Mouse (Mus musculus) heart, adult 2 months (tissue): ENCODE results near the gene Tnrc6b. TPM values are rescaled to one million over a fixed set of nuclear protein-coding genes. Genes with fewer than 3 reads are reported as not detected.
A peak's percentile ranks its signal among the peaks of the same experiment; 100 is the strongest.

ENCODE experiments used
- DNase-seq, 2 experiments: peaks; one replicate each; pipeline ENCODE4 v3.0.0; 2021
- H3K27ac ChIP-seq: fragments of 200-600 bp; 2 replicates; pipeline ENCODE4 v1.8.1; 2022
- H3K27me3 ChIP-seq: fragments of 200-500 bp; 2 replicates; pipeline ENCODE4 v1.6.1; 2012; ENCODE audit warnings: mild to moderate bottlenecking, low read length, inconsistent platforms, mixed read lengths; ENCODE audit not compliant: control insufficient read depth, insufficient read depth
- H3K36me3 ChIP-seq: fragments of 200-500 bp; 2 replicates; pipeline ENCODE4 v1.6.1; 2012; ENCODE audit warnings: low read length, inconsistent platforms; ENCODE audit not compliant: control insufficient read depth, insufficient read depth
- H3K4me1 ChIP-seq: fragments of 200-500 bp; 2 replicates; pipeline ENCODE4 v1.6.1; 2011; ENCODE audit warnings: low read length; ENCODE audit not compliant: control insufficient read depth, insufficient read depth
- H3K4me3 ChIP-seq: fragments of 200-600 bp; 2 replicates; pipeline ENCODE4 v1.8.1; 2022
- H3K79me2 ChIP-seq: fragments of 200-500 bp; replicated peaks from 2 replicates; pipeline ENCODE4 v1.6.1; 2012; ENCODE audit warnings: mild to moderate bottlenecking, inconsistent platforms, low read length, moderate library complexity, mixed read lengths; ENCODE audit not compliant: control insufficient read depth, insufficient read depth
- H3K9ac ChIP-seq: fragments of 200-500 bp; 2 replicates; pipeline ENCODE4 v1.6.1; 2012; ENCODE audit warnings: low read depth, mild to moderate bottlenecking, control low read depth, inconsistent platforms, low read length, mixed read lengths
- CTCF ChIP-seq: fragments of 200-600 bp; IDR thresholded peaks from 2 replicates; pipeline ENCODE4 v1.8.1; 2022; ENCODE audit warnings: antibody characterized with exemption, mild to moderate bottlenecking, moderate library complexity
- EP300 ChIP-seq: fragments of 200-500 bp; IDR thresholded peaks from 2 replicates; pipeline ENCODE4 v1.6.1; 2011; ENCODE audit warnings: low read depth, low read length, control low read depth; ENCODE audit not compliant: insufficient read depth
- POLR2A ChIP-seq: fragments of 200-500 bp; IDR thresholded peaks from 2 replicates; pipeline ENCODE4 v1.6.1; 2011; ENCODE audit warnings: mild to moderate bottlenecking, low read depth, low read length, control low read depth; ENCODE audit not compliant: insufficient read depth
- WGBS: fragments of 180-500 bp; shearing (Covaris S2); methylation state at CpG from one replicate; pipeline ENCODE4 v1.1.7; 2018; 5-methylcytosine and 5-hydroxymethylcytosine counted together
- intact Hi-C: fragments of 180-260 bp; cut with DNase I; formaldehyde crosslinking; loops from one replicate; pipeline ENCODE4 v1.15.1; 2025
- polyA plus RNA-seq: library from polyadenylated mRNA; depleted of rRNA; stranded (reverse); fragments of >200 nt; gene quantifications from 2 replicates; pipeline ENCODE4 v1.2.3, GENCODE M21; 2012
- total RNA-seq, 2 experiments: library from RNA; stranded (reverse); gene quantifications; 2 replicates each; pipeline ENCODE4 v1.2.3; 2021

The Tnrc6b gene
- total and polyA plus RNA-seq, 3 experiments = 9.4 to 48.1 (median 43.7) TPM

DNA sequence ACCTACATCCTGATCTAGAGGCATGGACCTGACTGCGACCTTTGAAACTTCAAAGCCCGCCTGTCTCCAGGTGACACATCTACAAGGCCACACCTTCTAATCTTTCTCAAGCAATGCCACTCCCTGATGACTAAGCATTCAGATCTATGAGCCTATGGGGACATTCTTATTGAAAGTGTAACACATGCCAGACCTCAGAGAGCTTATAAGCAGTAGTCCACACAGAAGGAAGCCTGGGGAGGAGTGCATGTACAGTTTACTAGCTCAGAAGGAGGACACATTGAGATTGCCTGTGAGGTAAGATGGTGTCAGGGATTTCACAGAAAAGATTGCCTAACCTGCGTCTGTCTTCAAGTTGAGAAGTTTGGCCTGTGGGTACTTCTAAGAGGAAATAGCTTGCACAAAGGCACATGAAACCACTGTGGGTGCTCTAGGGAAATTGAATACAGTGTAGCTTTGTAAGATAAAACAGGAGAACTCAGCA lies 31.9 kb downstream of the Tnrc6b start:
- peaks cover 15% of the 10 kb centered on the region for H3K36me3 ChIP-seq
- peaks cover 8% of the 10 kb centered on the region; the same call in 1 of the 2 replicates for H3K79me2 ChIP-seq
- H3K4me1 ChIP-seq = peaks cover 16% of the 10 kb centered on the region
- no peak overlapping the region for H3K9ac ChIP-seq
- no peak for TF ChIP-seq POLR2A
- TF ChIP-seq EP300 = no peak
- TF ChIP-seq CTCF = no peak
- no peak overlapping the region for H3K4me3 ChIP-seq
- DNase-seq = no peak
- no peak overlapping the region for H3K27ac ChIP-seq
- 88% methylated on average over 3 of the region's 3 CpGs for WGBS
- no peaks in the 10 kb centered on the region for H3K27me3 ChIP-seq
- intact Hi-C loops = no loop called here

DNA sequence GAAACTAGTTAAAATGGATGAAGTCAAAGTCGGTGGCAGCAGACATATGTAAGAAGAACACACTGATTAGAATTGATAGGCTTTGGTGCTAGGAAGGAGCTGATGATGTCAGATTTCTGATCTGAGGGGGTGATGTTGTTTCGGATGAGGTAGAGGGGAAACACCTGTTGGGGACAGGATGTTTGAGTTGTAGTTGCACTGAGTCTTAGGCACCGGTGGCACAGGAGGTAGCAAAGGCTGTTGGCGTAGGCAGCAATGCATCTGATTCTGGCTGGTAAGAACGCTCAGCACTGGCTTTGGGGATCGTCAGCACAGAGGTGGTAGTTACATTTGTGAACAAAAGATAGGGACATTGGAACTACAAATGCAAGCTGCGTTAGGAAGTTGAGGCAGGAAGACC lies 32.5 kb downstream of the Tnrc6b start:
- no peak for TF ChIP-seq CTCF
- TF ChIP-seq EP300 = no peak
- no peak for TF ChIP-seq POLR2A
- no peak overlapping the region for H3K4me3 ChIP-seq
- H3K9ac ChIP-seq = no peak overlapping the region
- H3K79me2 ChIP-seq = peaks cover 9% of the 10 kb centered on the region; the same call in 1 of the 2 replicates
- H3K4me1 ChIP-seq = peaks cover 16% of the 10 kb centered on the region
- WGBS = 71% methylated on average over 7 of the region's 7 CpGs
- intact Hi-C loops = no loop called here
- H3K27me3 ChIP-seq = no peaks in the 10 kb centered on the region
- H3K36me3 ChIP-seq = peaks cover 15% of the 10 kb centered on the region
- no peak overlapping the region for H3K27ac ChIP-seq
- no peak for DNase-seq

GRCm38 (mm10) chr15:80744667-80745422 lies 33.7 kb downstream of the Tnrc6b start:
- H3K4me3 ChIP-seq = no peak overlapping the region
- H3K36me3 ChIP-seq = peaks cover 8% of the 10 kb centered on the region
- intact Hi-C loops = no loop called here
- no peak overlapping the region for H3K27ac ChIP-seq
- H3K4me1 ChIP-seq = peaks cover 12% of the 10 kb centered on the region
- no peak for DNase-seq
- H3K9ac ChIP-seq = no peak overlapping the region
- peaks cover 12% of the 10 kb centered on the region for H3K79me2 ChIP-seq
- WGBS = 80% methylated on average over 3 of the region's 3 CpGs
- TF ChIP-seq CTCF (no peak), POLR2A (no peak), EP300 (no peak)
- no peaks in the 10 kb centered on the region for H3K27me3 ChIP-seq

DNA sequence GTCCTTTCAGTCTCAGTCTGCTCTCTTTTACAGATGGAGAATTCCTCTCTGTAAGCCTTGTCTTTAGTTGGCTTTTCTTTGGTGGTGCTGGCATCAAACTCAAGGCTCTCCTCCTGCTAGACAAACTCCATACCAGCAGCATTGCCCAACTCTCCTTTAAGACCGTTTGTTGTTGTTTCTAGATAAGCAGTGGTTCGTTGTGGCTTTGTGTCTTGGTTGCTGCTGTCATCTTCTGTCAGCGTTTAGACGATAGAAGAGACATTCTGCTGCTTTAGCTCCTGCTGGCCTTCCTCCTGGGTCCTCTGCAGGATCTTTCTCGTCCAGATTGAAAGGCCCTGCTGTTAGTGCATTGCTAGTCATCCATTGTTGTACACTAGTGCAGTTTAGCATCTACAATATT lies 37.9 kb downstream of the Tnrc6b start:
- no peak for DNase-seq
- Histone ChIP-seq H3K79me2 (peaks cover 4% of the 10 kb centered on the region), H3K27me3 (no peaks in the 10 kb centered on the region), H3K27ac (no peak overlapping the region), H3K4me3 (no peak overlapping the region), H3K9ac (no peak overlapping the region), H3K4me1 (peaks cover 2% of the 10 kb centered on the region; the same call in 1 of the 2 replicates), H3K36me3 (no peaks in the 10 kb centered on the region)
- 38% methylated on average over 5 of the region's 5 CpGs for WGBS
- TF ChIP-seq CTCF (no peak), EP300 (no peak), POLR2A (no peak)
- intact Hi-C loops = no loop called here

GRCm38 (mm10) chr15:80753351-80753750 lies 42.2 kb downstream of the Tnrc6b start:
- intact Hi-C loops = no loop called here
- TF ChIP-seq POLR2A (no peak), EP300 (no peak), CTCF (no peak)
- Histone ChIP-seq H3K4me3 (no peak overlapping the region), H3K27ac (no peak overlapping the region), H3K79me2 (peaks cover 14% of the 10 kb centered on the region), H3K27me3 (no peaks in the 10 kb centered on the region), H3K36me3 (no peaks in the 10 kb centered on the region), H3K4me1 (peaks cover 2% of the 10 kb centered on the region; the same call in 1 of the 2 replicates), H3K9ac (peak overlapping the region; percentile 22; the same call in 1 of the 2 replicates)
- DNase-seq = no peak
- 66% methylated on average over 6 of the region's 6 CpGs for WGBS

GRCm38 (mm10) chr15:80754103-80754502 lies 43.0 kb downstream of the Tnrc6b start:
- intact Hi-C loops = no loop called here
- no peaks in the 10 kb centered on the region for H3K27me3 ChIP-seq
- TF ChIP-seq EP300 (no peak), CTCF (no peak), POLR2A (no peak)
- no peak overlapping the region for H3K4me3 ChIP-seq
- 100% methylated on average over 1 of the region's 1 CpGs for WGBS
- H3K9ac ChIP-seq = no peak overlapping the region
- H3K36me3 ChIP-seq = no peaks in the 10 kb centered on the region
- peaks cover 10% of the 10 kb centered on the region; the same call in 1 of the 2 replicates for H3K79me2 ChIP-seq
- H3K4me1 ChIP-seq = peaks cover 2% of the 10 kb centered on the region; the same call in 1 of the 2 replicates
- no peak for DNase-seq
- H3K27ac ChIP-seq = no peak overlapping the region
